Mouse (Mus musculus) G1E (cell line): ENCODE results near the gene Coro6. TPM values are rescaled to one million over a fixed set of nuclear protein-coding genes. Genes with fewer than 3 reads are reported as not detected.

Source experiments
- ATAC-seq: 2 replicates; pipeline ENCODE4 v1.8.0; 2016; ENCODE audit warnings: mild to moderate bottlenecking; ENCODE audit not compliant: insufficient number of reproducible peaks, poor library complexity, low FRiP score, severe bottlenecking; ENCODE audit errors: extremely low read depth
- DNase-seq: peaks from one replicate; pipeline ENCODE4 v3.0.0; 2012; ENCODE audit warnings: low spot score
- H3K27me3 ChIP-seq: 2 replicates; pipeline ENCODE4 v1.6.1; 2012; ENCODE audit warnings: mild to moderate bottlenecking, low read length, inconsistent platforms; ENCODE audit not compliant: insufficient read depth
- H3K36me3 ChIP-seq: replicated peaks from 2 replicates; pipeline ENCODE3; 2012; ENCODE audit warnings: mild to moderate bottlenecking, inconsistent platforms
- H3K4me1 ChIP-seq: 2 replicates; pipeline ENCODE4 v1.6.1; 2012; ENCODE audit warnings: low read depth, low read length, inconsistent platforms, mixed read lengths; ENCODE audit not compliant: insufficient read depth
- H3K4me3 ChIP-seq: 2 replicates; pipeline ENCODE4 v1.5.1; 2012; ENCODE audit warnings: low read depth, mild to moderate bottlenecking, inconsistent platforms, low read length, moderate library complexity, mixed read lengths
- H3K9me3 ChIP-seq: replicated peaks from 2 replicates; pipeline ENCODE4 v1.6.1; 2012; ENCODE audit warnings: inconsistent platforms
- CTCF ChIP-seq: IDR thresholded peaks from 2 replicates; pipeline ENCODE4 v1.5.1; 2012; ENCODE audit warnings: low read depth, low read length, inconsistent platforms, mixed read lengths
- GATA1 ChIP-seq: IDR thresholded peaks from 2 replicates; pipeline ENCODE4 v1.6.1; 2012; ENCODE audit warnings: borderline replicate concordance, low read length, inconsistent platforms, mixed read lengths
- GATA2 ChIP-seq: IDR thresholded peaks from 2 replicates; pipeline ENCODE4 v1.6.1; 2012; ENCODE audit warnings: low read depth, low read length, inconsistent platforms, borderline replicate concordance
- POLR2AphosphoS5 ChIP-seq: IDR thresholded peaks from 2 replicates; pipeline ENCODE4 v1.6.1; 2012; ENCODE audit warnings: low read depth, low read length, inconsistent platforms; ENCODE audit not compliant: insufficient replicate concordance
- TAL1 ChIP-seq: conservative IDR thresholded peaks from 2 replicates; pipeline ENCODE4 v1.6.1; 2012; ENCODE audit warnings: low read depth, low read length, inconsistent platforms, mixed read lengths
- polyA plus RNA-seq: library from polyadenylated mRNA; stranded (reverse); fragments of >175 nt; gene quantifications from 2 replicates; pipeline ENCODE4 v1.2.3, GENCODE M21; 2012
- total RNA-seq, 2 experiments: library from RNA; stranded (forward) in 1 of 2; stranded (reverse) in 1 of 2; fragments of 200-1000 nt in 1 of 2; fragments of >200 nt in 1 of 2; fragmentation: Nextera tagmentation in 1 of 2; gene quantifications; 2 replicates each; pipeline ENCODE4 v1.2.3; 2014 to 2017

The Coro6 gene
- total and polyA plus RNA-seq, 3 experiments, result 0.11 TPM; not detected in 2

- Histone ChIP-seq H3K9me3 (no peaks in the 10 kb centered on the region), H3K4me1 (peaks cover 46% of the 10 kb centered on the region), H3K36me3 (peaks cover 35% of the 10 kb centered on the region), H3K4me3 (no peak overlapping the region), H3K27me3 (peaks cover 21% of the 10 kb centered on the region)
- TF ChIP-seq GATA1, result no peak
- no peak for TF ChIP-seq GATA2
- TF ChIP-seq CTCF, result no peak
- no peak for TF ChIP-seq POLR2AphosphoS5
- TF ChIP-seq TAL1, result no peak
- DNase-seq, result no peak
- no peak for ATAC-seq
Measured at GRCm38 (mm10) chr11:77511336-77511735, 49.1 kb downstream of the Coro6 start.

- H3K9me3 ChIP-seq, result no peaks in the 10 kb centered on the region
- H3K4me1 ChIP-seq, result peaks cover 46% of the 10 kb centered on the region
- DNase-seq (peak; percentile 76), ATAC-seq (peak; percentile 51)
- TF ChIP-seq POLR2AphosphoS5 (no peak), TAL1 (no peak), GATA1 (no peak), CTCF (no peak), GATA2 (no peak)
- peak overlapping the region; percentile 78 for H3K4me3 ChIP-seq
- peaks cover 19% of the 10 kb centered on the region for H3K36me3 ChIP-seq
- H3K27me3 ChIP-seq, result peaks cover 35% of the 10 kb centered on the region
Measured at GRCm38 (mm10) chr11:77512891-77513810, 50.9 kb downstream of the Coro6 start.

GRCm38 (mm10) chr11:77513811-77514170 lies 51.6 kb downstream of the Coro6 start:
- Histone ChIP-seq H3K27me3 (peaks cover 42% of the 10 kb centered on the region), H3K36me3 (peaks cover 13% of the 10 kb centered on the region), H3K4me3 (peak overlapping the region; percentile 78), H3K9me3 (no peaks in the 10 kb centered on the region), H3K4me1 (peaks cover 45% of the 10 kb centered on the region)
- ATAC-seq, result no peak
- TF ChIP-seq CTCF (no peak), TAL1 (no peak), GATA2 (no peak), GATA1 (no peak), POLR2AphosphoS5 (no peak)
- peak; percentile 15 for DNase-seq

GRCm38 (mm10) chr11:77514281-77514831 lies 52.1 kb downstream of the Coro6 start:
- peaks cover 51% of the 10 kb centered on the region for H3K4me1 ChIP-seq
- TF ChIP-seq TAL1, result no peak
- ATAC-seq (no peak), DNase-seq (no peak)
- H3K27me3 ChIP-seq, result peaks cover 47% of the 10 kb centered on the region
- no peaks in the 10 kb centered on the region for H3K9me3 ChIP-seq
- H3K4me3 ChIP-seq, result peak overlapping the region; percentile 72; the same call in 1 of the 2 replicates
- H3K36me3 ChIP-seq, result peaks cover 8% of the 10 kb centered on the region

GRCm38 (mm10) chr11:77514832-77515636 lies 52.8 kb downstream of the Coro6 start, which contains the start of gene Abhd15:
Gene Abhd15, plus strand, starts transcription at chr11:77515121.
- ATAC-seq (no peak), DNase-seq (peak; percentile 50)
- TF ChIP-seq GATA1, result no peak
- no peak for TF ChIP-seq CTCF
- no peak for TF ChIP-seq TAL1
- no peak for TF ChIP-seq GATA2
- no peak for TF ChIP-seq POLR2AphosphoS5
- Histone ChIP-seq H3K27me3 (peaks cover 51% of the 10 kb centered on the region), H3K36me3 (peaks cover 3% of the 10 kb centered on the region), H3K4me1 (peaks cover 53% of the 10 kb centered on the region), H3K4me3 (peak within 1 kb of the TSS; percentile 78), H3K9me3 (no peaks in the 10 kb centered on the region)
